Mouse (Mus musculus) heart, postnatal 4 days (tissue): ENCODE results near the gene Slc25a39. TPM values are rescaled to one million over a fixed set of nuclear protein-coding genes. Genes with fewer than 3 reads are reported as not detected.

Experiments
- DNase-seq: peaks from one replicate; pipeline ENCODE4 v3.0.0; 2021
- total RNA-seq, 2 experiments: library from RNA; stranded (reverse); gene quantifications; 2 replicates each; pipeline ENCODE4 v1.2.3; 2021

Slc25a39 gene
- total RNA-seq, 2 experiments from 2014 or later = 161 to 165 TPM

DNA sequence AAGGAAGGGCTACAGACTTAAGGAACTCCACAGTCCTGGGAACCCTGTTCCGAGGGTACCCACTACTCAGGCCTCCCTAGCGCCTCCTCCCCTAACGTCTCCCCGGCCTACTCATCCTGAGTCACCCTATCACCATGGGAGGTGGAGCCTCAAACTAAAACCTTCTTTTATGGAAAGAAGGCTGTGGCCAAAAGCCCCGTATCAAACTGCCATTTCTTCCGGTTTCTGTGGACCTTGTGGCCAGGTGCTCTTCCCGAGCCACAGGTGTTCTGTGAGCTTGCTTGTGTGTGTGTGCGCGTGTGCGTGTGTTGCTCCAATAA is 28.7 kb upstream of the Slc25a39 start:
- no peak for DNase-seq

DNA sequence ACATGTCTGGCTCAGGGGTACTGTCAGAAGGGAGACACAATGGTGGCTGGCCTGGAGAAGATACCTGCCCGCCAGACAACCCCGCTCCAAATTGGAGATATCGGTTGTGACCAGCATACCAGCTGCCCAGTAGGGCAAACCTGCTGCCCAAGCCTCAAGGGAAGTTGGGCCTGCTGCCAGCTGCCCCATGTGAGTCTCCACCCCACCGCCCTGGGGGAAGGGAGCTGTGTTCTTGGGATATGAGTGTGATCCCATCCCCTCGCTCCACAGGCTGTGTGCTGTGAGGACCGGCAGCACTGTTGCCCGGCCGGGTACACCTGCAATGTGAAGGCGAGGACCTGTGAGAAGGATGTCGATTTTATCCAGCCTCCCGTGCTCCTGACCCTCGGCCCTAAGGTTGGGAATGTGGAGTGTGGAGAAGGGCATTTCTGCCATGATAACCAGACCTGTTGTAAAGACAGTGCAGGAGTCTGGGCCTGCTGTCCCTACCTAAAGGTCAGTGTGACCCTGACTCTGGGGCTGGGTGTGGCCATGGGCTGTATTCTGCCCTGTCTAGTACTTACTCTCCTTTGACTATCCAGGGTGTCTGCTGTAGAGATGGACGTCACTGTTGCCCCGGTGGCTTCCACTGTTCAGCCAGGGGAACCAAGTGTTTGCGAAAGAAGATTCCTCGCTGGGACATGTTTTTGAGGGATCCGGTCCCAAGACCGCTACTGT is 28.2 kb upstream of the Slc25a39 start:
- DNase-seq = peak; percentile 71

DNA sequence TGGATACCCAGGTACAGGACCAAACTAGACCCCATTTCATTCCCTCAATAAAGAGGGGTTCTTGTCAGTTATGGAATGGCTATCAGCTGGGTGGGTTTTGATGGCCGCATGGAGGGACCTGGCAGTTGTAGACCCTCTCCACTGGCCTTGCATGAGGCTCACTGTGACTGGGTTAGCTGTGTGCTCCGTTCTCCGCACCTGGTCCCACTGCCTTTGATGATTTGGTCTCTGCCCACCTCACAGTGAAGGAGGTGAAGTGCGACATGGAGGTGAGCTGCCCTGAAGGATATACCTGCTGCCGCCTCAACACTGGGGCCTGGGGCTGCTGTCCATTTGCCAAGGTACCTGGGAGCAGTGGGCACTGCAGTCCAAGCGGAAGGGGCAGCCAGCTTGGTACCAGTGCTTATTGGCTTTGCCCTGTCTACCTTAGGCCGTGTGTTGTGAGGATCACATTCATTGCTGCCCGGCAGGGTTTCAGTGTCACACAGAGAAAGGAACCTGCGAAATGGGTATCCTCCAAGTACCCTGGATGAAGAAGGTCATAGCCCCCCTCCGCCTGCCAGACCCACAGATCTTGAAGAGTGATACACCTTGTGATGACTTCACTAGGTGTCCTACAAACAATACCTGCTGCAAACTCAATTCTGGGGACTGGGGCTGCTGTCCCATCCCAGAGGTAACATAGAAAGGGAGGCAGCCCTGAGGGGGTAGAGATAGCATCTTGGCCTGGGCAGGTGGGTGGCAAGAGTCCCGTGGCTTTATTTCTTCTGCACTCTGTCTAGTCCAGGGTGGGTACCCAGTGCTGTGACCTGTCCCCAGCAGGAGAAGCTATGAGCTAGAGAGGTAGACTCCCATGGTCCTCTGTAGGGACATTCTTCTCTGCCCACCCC is 27.3 kb upstream of the Slc25a39 start:
- DNase-seq = no peak

DNA sequence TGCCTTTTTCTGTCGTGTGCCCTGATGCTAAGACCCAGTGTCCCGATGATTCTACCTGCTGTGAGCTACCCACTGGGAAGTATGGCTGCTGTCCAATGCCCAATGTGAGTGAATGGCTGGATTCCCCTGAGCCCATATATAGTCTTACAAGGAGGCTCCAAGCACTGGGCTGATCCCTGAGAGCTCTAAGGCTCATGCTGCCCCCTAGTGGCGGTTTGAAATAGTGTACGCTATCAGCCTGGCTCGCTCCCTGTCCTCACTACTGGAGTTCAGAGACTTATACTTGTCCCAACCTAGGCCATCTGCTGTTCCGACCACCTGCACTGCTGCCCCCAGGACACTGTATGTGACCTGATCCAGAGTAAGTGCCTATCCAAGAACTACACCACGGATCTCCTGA is 26.7 kb upstream of the Slc25a39 start:
- peak; percentile 94 for DNase-seq

DNA sequence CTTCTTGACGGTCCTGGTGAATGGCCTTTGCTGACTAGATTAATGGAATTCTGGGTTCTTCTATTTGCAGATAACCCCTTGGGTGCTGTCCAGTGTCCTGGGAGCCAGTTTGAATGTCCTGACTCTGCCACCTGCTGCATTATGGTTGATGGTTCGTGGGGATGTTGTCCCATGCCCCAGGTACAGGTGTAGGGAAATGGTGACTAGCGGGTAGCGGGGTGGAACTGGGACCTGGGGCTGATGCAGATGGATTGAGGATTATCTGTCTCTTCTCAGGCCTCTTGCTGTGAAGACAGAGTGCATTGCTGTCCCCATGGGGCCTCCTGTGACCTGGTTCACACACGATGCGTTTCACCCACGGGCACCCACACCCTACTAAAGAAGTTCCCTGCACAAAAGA is 26.1 kb upstream of the Slc25a39 start:
- DNase-seq = no peak

DNA sequence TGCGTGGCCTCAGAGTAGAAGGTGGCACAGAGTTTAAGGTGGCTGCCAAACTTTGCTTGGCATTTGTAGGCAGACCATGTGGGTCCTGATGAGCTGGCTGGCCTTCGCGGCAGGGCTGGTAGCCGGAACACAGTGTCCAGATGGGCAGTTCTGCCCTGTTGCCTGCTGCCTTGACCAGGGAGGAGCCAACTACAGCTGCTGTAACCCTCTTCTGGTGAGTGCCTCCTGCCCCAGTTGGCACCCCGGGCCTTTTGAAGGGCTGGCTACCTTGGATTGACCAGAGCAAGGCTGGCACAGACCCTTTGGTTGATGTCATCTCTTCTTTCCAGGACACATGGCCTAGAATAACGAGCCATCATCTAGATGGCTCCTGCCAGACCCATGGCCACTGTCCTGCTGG is 25.1 kb upstream of the Slc25a39 start:
- DNase-seq = peak; percentile 75

DNA sequence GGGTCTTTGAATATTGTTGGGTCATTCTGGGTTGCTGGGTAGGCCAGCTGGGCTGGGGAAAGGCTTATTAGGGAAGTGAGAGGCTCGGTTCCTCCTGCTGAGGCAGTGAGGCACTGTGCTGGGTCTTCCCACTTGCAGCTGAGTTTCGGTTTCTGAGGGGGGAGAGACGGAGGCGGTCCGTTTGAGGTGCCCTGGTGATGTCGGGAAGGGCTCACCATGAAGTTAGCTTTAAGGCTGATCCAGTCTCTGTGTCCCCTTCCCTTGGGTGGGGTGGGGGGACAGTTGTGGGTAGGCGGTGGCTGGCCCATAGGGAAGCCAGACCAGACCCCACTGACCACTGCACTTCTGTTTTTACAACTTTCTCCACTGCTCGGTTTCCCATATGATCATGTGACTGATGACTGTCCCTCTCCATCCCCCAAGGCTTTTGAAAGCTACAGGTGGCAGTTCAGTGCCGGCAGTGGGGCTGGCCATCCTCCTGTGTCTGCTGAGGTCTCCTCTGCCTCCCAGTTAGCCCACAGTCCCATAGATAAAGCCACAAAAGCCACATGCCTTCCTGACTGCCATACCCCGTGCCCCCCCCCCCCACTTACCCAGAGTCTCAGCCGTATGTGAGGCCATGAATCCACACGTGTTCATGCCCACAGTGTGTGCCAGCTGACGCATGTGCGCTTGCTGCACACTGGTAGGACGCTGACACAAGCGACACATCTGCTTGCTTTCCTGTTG is 24.5 kb upstream of the Slc25a39 start:
- DNase-seq = no peak

DNA sequence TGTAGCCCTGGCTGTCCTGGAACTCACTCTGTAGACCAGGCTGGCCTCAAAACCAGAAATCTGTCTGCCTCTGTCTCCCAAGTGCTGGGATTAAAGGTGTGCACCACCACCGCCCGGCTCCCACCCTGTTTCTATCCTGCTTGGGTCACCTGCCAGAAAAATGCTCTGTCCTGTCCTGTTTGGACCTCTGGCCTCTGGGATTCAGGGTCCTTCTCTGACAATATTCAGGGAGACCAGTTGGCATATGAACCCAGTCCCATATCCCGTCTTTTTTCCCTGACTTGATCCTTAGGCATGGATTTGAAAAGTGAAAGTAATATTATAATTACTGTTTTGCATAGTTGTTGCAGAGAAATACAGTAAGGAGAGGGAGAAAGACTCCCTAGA is 24.0 kb upstream of the Slc25a39 start:
- DNase-seq = no peak

DNA sequence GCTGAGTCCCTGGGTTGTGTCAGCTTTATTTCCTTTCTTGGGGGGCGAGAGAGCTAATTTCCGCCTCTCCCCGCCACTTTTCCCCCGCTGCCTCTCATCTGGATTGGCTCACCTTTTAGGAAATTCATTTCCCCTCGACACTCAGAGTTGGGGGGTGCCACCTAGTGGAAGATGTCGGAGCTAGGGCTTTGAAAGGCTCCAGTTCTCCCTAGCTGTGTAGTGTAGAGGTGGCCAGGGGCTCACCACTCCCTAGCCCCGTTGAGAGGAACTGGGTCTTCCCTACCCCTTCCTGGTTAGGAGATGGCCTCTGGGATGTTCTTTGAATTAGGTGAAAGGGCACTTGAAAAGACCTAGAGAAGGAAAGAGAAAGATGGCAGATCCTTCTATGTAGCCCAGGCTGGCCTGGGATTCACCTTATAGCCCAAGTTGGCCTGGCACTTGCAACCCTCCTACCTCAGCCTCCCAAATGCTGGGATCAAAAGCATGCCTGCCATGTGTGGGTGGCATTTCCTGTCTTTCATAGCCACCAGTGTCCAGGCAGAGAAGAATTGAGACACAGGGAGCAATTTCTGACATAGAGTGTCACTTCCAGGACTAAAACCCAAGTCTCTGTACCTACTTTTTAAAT is 23.4 kb upstream of the Slc25a39 start:
- DNase-seq = peak; percentile 88

DNA sequence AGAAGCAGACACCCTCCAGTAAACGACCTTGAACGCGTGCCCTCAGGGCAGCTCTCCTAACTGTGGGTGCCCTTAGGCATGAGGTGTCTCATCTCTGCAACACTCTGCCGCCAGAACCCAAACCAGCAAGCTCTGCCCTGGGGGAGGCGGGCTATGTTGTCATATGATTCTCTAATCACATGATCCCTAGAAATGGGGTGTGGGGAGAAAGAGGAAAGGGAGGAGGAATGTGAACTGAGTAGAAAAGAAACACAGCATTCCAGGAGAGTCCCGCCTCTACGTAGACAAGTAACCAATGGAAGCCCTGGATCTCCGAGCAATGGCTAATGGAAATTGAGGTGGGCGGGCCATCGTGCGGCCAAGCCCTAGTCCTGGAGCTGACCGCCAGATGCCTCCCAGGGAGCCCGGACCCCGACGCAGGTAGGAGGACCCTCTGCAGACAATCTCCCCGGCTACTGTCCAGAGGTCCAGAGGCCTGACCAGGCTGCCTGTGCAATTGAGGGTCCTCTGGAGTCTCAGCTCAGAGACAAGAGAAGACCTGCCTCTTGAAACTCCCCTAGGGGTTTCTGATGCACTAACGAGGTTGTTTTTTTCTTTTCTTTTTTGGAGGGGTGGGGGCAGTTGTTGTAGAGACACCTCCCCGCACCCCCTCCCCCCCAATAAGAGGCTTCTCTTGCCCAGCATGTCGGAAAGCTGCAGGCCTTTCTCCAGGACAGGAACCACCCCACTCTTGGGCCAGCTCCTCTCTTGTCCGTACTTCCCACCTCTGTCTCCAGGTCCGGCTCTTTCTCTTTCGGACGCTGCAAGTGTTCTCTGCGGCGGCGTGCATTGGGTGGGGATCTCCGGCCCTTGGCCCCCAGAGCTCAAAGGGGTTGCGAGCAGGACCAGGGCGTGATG is 22.6 kb upstream of the Slc25a39 start, which contains the start of gene Grn:
Grn (plus strand) TSS at position 195 of the 897 bp plus-strand sequence.
- peak; percentile 91 for DNase-seq

DNA sequence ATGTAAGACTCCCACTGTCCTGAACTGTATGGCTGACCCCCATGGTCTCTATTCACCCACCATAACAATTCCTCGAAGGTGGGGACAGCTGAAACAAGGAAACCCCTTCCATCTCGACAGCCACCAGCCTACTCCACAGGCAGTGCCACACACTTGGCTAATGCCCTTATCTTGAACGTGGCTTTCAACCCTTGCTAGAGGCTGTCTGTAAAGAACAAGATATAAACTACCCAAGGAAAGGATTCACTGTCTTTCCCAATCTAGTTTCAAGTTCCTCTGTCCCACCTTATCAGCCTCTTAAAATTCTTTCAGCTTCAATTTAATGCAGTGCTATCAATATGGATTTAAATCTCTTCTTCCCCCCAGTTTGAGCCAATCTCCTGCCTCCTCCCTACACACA is 21.8 kb upstream of the Slc25a39 start:
- DNase-seq = no peak

DNA sequence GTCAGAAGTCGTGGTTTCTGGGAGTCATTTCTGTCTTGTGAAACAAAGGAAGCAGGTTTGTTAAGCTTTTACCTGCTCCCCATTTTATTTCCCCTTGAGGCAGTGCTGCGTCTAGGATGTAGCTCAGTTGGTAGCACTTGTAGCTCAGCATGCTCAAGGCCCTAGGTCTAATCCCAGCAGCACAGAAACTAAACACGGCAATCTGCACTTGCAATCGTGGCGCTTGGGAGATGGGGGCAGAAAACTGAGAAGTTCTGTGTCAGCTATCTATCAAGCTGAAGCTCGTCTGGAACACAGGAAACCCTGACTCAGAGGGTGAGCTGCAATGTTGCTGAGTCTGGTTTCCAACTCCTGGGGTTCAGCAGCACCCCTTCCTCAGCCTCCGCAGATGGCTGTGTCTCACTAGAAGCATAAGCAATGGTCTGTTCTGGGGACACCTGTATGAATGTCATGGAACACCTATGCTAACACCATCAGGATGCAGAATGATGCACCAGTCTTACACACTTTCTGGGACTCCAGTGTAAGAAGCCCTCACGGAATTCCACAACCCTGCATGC is 21.3 kb upstream of the Slc25a39 start:
- DNase-seq = no peak

DNA sequence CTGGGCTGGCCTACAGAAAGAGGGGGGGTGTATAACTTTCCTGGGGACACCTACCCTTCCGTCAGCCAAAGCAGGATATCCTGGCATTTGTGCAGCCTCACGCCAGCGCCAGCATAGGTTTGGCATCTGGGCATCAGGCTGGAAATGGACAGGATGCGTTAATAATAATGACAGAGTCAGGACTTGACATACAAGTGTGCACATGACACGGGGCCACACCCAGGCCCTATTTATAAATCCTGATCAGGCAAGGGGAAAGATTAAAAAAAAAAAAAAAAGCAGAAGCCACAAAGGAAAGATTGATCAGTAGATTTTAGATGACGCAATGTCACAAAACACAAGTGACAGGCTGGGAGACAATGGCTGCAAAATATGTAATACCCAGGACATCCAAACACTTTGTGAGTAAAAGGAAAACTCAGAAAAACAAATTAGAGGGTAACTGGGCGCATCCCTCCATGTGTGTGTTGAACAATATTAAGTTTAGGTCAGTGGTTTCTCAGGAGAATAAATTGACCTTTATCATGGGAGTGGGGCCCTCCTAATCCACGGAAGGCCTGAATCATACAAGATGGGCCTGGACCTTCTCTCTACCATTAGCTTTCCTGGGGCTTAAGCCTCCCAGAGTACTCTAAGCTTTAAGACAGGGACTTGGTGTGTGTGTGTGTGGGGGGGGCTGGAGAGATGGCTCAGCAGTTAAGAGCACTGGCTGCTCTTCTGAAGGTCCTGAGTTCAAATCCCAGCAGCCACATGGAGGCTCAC is 18.0 kb upstream of the Slc25a39 start:
- peak; percentile 6 for DNase-seq

DNA sequence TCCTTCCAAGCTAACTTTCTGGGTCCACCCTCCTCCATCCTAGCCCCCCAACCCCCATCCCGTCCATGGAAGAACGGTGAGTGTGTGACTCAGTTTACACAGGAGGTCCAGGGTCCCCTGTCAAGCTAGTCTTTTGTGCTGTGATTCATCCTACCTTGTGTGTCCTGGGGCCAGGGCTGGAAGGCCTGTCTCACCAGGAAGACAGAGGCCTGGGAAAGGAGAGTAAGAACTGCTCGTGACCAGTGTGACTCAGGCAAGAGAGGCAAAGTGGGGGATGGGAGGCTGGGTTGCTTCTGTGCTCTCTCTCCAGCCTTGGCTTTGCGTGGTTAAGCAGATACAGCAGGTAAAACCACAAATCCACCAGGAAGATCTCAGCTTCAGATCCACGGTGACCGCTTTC is 16.9 kb upstream of the Slc25a39 start:
- no peak for DNase-seq

DNA sequence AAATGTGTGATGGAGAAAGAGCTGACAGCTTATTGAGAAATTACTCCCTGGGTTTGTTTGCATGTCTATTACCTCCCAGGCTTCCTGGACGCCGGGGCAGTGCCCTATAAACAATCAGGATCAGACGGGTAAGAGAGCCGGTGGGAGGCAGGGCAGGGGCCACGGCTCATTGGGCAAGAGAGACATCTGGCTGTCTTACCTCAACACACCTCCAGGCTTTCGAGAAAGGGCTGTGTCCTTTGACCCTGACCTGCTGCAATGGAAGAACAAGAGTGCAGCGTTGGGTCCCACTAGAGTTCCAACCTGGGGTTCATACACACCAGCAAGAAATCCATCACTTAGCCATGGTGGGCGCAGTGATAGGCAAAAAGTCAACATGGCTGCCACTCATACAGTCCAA is 13.8 kb upstream of the Slc25a39 start:
- no peak for DNase-seq

DNA sequence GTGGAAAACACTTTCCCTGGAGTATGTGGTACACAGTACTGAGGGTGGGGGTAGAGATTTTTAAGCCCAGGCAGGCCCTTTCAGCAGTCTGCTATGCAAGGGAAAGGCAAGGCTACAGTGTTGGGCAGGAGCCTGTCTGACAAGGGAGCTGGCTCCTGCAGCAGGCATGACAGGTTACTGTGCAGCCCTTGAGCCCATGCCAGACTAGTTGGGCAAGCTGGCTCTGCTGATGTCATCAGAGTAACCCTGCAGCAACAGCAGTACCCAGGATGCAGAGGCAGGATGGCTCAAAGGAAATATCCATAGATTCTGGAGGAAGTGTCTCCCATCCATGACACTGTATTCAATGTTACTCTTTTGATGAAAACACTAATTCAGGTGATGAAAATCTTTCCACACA is 11.1 kb upstream of the Slc25a39 start:
- DNase-seq = no peak

DNA sequence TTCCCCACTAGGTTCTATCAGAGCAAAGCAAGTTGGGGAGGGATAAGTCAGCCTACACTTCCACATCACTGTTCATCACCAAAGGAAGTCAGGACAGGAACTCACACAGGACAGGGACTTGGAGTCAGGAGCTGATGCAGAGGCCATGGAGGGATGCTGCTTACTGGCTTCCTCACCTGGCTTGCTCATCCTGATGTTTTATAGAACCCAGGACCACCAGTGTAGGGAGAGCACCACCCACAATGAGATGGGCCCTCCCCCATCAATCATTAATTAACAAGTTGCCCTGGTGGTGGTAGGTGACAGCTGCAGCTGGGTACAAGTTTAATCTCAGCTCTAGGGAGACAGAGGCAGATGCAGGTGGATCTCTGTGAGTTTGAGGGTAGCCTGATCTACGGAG is 9.4 kb upstream of the Slc25a39 start:
- DNase-seq = no peak

DNA sequence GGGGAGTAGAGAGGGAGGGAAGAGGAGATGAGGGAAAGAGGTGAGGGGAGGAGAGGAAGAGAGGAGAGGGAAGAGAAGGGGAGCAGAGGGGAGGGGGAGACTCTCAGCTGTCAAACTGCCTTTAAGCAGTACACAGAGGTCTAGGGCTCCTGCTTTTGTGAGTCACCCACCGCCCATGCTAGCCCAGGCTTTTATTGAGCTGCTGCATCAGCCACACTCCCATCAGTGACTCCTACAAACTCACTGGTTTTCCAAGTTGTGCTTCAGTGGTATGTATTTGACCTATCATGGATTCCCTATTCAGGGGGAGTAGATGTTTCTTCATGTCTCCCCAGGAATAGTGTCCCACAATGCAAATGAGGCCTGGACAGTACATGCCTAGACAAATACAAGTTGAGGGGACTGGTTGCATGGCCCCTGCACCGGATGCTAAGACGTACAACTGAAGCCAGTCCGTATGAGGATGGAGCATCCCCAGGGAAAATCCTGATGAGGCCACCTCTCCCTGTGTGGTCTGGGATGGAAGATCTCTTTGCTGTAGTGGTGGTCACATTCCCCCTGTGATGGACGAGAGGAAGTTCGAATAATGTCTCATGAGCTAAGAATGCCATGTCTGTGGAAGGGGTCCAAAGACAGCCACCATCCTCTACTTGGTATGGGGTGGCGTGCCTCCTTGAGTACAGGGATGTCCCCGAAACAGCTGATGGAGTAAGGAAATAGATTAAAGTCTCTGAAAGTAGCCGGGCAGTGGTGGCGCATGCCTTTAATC is 7.5 kb upstream of the Slc25a39 start:
- no peak for DNase-seq

DNA sequence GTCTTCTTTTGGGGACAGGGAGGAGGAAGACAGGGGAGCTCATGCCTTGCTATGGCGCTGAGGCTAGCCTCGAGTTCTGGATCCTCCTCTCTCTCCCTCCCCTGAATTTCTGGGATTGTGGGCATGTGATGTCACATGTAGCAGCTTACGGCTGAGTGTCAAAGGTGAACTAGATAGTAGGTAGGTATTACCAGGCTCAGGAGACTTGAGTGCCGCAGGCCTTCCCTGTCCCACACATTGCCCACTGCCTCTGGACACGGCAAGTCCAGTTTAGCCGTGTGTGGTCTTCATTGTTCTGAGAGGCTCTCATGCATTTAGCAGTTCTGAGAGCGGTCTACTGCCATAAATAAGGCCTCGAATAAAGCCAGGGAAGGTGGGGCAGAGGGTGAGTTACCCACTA is 5.3 kb upstream of the Slc25a39 start:
- no peak for DNase-seq

DNA sequence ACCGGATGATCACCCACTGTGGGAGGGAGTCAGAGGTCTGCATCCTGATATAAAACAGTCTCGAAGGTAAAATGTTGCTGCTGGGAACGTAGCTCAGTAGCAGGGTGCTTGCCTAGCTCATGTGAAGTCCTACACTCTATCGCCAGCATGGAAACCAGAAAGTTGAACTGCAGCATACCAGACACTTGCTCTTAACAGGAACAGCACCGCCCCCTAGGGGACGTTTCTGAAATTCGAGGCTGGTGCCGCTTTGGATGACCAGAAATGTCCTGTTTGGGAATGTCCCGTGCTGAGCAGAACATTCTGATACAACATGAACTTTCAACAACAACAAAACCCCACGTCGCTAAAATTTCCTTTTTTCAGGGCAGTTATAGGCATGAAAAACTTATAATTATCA is 4.0 kb upstream of the Slc25a39 start:
- DNase-seq = peak; percentile 96
